Mouse (Mus musculus): Measurements from ENCODE around the gene Gm40460. TPM values are rescaled to one million over a fixed set of nuclear protein-coding genes. Genes with fewer than 3 reads are reported as not detected.
A peak's percentile ranks its signal among the peaks of the same experiment; 100 is the strongest.
"Not testable (repeated sequence)": the region's sequence is repeated elsewhere in the genome, so short reads cannot be mapped to it uniquely, and the experiment has no call there.

Gene Gm40460
- not detected in 2 replicates for polyA plus RNA-seq (2015; fragmentation: Nextera tagmentation; extraction: Ambion mirVana)

GRCm38 (mm10) chr7:142240978-142241377 lies at the start of gene Gm40460:
TSS of gene Gm40460 (minus strand) at chr7:142241078.
- peaks cover 2% of the 10 kb centered on the region; the same call in 1 of the 2 replicates for H3K9me3 ChIP-seq
- no peak within 1 kb of the TSS for H3K4me3 ChIP-seq
- H3K27ac ChIP-seq: no peak within 1 kb of the TSS
- H3K36me3 ChIP-seq: no peaks in the 10 kb centered on the region
- no peak within 1 kb of the TSS for H3K4me2 ChIP-seq (replicated peaks)
- WGBS: 11% methylated on average over 2 of the region's 2 CpGs
- no peaks in the 10 kb centered on the region for H3K27me3 ChIP-seq
- no peak for ATAC-seq (ENCODE audit: low FRiP score, low read depth)
- H3K4me1 ChIP-seq: no peaks in the 10 kb centered on the region
- H3K9ac ChIP-seq: no peak within 1 kb of the TSS

DNA sequence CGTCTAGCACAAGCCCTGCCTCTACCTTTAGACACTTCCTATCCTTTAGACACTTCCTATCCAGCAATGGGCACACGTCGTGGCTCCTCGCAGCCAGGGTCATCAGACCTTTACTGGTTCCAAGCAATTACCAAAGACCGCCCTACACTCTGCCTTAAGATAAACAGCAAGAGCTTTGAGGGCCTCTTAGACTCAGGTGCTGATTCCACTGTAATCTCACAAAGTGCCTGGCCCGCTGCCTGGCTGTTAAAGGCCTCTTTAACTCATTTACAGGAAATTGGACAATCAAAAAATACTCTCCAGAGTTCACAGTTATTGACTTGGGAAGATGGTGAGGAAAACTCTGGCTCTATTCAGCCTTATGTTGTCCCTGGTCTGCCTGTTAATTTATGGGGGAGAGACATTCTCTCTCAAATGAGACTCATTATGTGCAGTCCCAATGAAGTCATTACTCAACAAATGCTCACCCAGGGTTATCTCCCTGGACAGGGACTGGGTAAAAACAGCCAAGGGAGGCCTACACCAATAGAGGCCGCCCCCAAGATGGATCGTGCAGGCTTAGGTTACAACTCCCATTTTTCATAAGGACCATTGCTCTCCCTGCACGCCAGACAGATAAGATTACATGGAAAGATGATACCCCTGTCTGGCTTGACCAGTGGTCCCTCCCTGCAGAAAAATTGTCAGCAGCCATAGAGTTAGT lies 45.2 kb upstream of the Gm40460 start:
- not testable (repeated sequence) for H3K36me3 ChIP-seq; H3K4me2 ChIP-seq (replicated peaks); H3K9me3 ChIP-seq; ATAC-seq (ENCODE audit: low FRiP score, low read depth); H3K9ac ChIP-seq; H3K4me3 ChIP-seq; H3K27ac ChIP-seq
- H3K27me3 ChIP-seq: peaks cover 17% of the 10 kb centered on the region
- WGBS: 34% methylated on average over 9 of the region's 9 CpGs
- H3K4me1 ChIP-seq: peaks cover 15% of the 10 kb centered on the region

GRCm38 (mm10) chr7:142285130-142285835 lies 44.4 kb upstream of the Gm40460 start:
- WGBS: 12% methylated on average over 23 of the region's 23 CpGs
- Histone ChIP-seq H3K4me1 (peaks cover 15% of the 10 kb centered on the region), H3K9ac (peak overlapping the region; percentile 54), H3K4me3 (peak overlapping the region; percentile 58), H3K27me3 (peaks cover 17% of the 10 kb centered on the region), H3K36me3 (no peaks in the 10 kb centered on the region), H3K4me2 (replicated peaks) (peak overlapping the region; percentile 75), H3K27ac (no peak overlapping the region), H3K9me3 (no peaks in the 10 kb centered on the region)
- peak; percentile 29; the same call in 1 of the 2 replicates for ATAC-seq (ENCODE audit: low FRiP score, low read depth)

GRCm38 (mm10) chr7:142284615-142285080 lies 43.8 kb upstream of the Gm40460 start:
- Histone ChIP-seq H3K4me2 (replicated peaks) (peak overlapping the region; percentile 75), H3K4me3 (peak overlapping the region; percentile 58), H3K27ac (peak overlapping the region; percentile 92), H3K9ac (peak overlapping the region; percentile 77), H3K9me3 (no peaks in the 10 kb centered on the region), H3K4me1 (peaks cover 15% of the 10 kb centered on the region), H3K27me3 (peaks cover 21% of the 10 kb centered on the region), H3K36me3 (no peaks in the 10 kb centered on the region)
- under 1% methylated on average over 19 of the region's 19 CpGs for WGBS
- peak; percentile 83 for ATAC-seq (ENCODE audit: low FRiP score, low read depth)

DNA sequence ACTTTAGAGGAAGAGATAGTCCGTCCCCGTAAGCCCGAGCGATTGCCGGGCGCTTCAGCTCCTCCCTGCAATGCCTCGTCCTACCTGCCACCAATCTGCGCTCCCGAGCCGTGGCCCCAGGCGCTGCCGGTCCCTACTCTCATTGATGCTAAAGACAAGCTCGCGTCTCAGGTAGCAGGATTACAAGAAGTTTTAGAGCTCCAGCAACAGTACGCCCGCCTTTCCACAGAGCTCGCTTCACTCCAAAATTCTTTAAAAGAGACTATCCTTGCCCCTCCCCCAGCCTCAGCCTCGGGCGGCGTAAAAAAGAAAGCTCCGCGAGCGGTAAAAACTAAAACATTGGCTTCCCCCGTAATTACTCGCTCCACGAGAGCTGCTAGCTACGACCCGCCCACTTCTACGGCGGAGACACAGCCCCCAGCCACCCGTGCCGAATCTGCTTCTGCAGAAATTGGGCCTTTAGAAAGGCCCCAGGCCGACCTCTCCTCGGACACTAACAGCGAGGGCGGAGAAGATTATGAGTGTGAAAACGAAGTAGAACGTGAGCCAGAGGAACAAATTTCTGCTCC lies 43.2 kb upstream of the Gm40460 start:
- Histone ChIP-seq H3K27ac (peak overlapping the region; percentile 92), H3K9ac (peak overlapping the region; percentile 77), H3K36me3 (no peaks in the 10 kb centered on the region), H3K4me3 (peak overlapping the region; percentile 58), H3K4me2 (replicated peaks) (peak overlapping the region; percentile 75), H3K9me3 (no peaks in the 10 kb centered on the region), H3K4me1 (peaks cover 15% of the 10 kb centered on the region), H3K27me3 (peaks cover 21% of the 10 kb centered on the region)
- under 1% methylated on average over 38 of the region's 38 CpGs for WGBS
- peak; percentile 85 for ATAC-seq (ENCODE audit: low FRiP score, low read depth)

GRCm38 (mm10) chr7:142282847-142283246 lies 42.0 kb upstream of the Gm40460 start:
- 15% methylated on average over 2 of the region's 2 CpGs for WGBS
- H3K36me3 ChIP-seq; H3K9ac ChIP-seq; H3K9me3 ChIP-seq; H3K27ac ChIP-seq; ATAC-seq (ENCODE audit: low FRiP score, low read depth); H3K4me3 ChIP-seq: not testable (repeated sequence)
- Histone ChIP-seq H3K4me2 (replicated peaks) (peak overlapping the region; percentile 75), H3K27me3 (peaks cover 21% of the 10 kb centered on the region), H3K4me1 (peaks cover 15% of the 10 kb centered on the region)

GRCm38 (mm10) chr7:142279291-142279690 lies 38.4 kb upstream of the Gm40460 start:
- not testable (repeated sequence) for H3K4me3 ChIP-seq; H3K9ac ChIP-seq; ATAC-seq (ENCODE audit: low FRiP score, low read depth); H3K36me3 ChIP-seq; H3K4me1 ChIP-seq; H3K4me2 ChIP-seq (replicated peaks); H3K27ac ChIP-seq; H3K9me3 ChIP-seq
- whole genome bisulfite sequencing: 52% methylated on average over 1 of the region's 1 CpGs
- peaks cover 13% of the 10 kb centered on the region for H3K27me3 ChIP-seq

GRCm38 (mm10) chr7:142278183-142278582 lies 37.3 kb upstream of the Gm40460 start:
- WGBS: 0% methylated on average over 3 of the region's 3 CpGs
- H3K9me3 ChIP-seq; H3K27ac ChIP-seq; H3K4me1 ChIP-seq; H3K4me2 ChIP-seq (replicated peaks); H3K4me3 ChIP-seq; H3K9ac ChIP-seq; H3K36me3 ChIP-seq; ATAC-seq (ENCODE audit: low FRiP score, low read depth): not testable (repeated sequence)
- H3K27me3 ChIP-seq: peaks cover 13% of the 10 kb centered on the region

DNA sequence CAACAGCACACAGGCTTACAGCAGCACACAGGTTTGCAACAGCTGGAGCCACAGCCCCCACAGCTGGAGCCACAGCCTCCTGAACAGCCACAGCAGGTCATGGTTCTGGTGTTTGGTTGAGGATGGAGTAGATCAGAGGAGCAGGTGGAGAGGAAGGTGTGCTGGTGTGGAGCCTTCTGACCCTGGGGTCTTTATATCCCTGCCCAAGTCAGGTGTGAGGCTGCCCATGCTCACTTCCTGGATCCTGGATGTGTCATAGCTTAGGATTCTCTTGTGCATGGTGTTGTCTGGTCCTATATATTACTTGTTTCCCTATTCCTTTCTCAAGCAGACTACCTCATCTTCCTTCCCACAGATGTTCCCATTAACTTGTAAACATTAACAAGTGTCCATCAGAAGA lies 33.4 kb upstream of the Gm40460 start, which contains the start of gene Gm4559:
Gene Gm4559, minus strand, starts transcription at position 101 of the 400 bp plus-strand sequence.
- H3K4me3 ChIP-seq; H3K9me3 ChIP-seq; H3K36me3 ChIP-seq; H3K4me2 ChIP-seq (replicated peaks); H3K27ac ChIP-seq; H3K4me1 ChIP-seq; H3K27me3 ChIP-seq; ATAC-seq (ENCODE audit: low FRiP score, low read depth); H3K9ac ChIP-seq: not testable (repeated sequence)

DNA sequence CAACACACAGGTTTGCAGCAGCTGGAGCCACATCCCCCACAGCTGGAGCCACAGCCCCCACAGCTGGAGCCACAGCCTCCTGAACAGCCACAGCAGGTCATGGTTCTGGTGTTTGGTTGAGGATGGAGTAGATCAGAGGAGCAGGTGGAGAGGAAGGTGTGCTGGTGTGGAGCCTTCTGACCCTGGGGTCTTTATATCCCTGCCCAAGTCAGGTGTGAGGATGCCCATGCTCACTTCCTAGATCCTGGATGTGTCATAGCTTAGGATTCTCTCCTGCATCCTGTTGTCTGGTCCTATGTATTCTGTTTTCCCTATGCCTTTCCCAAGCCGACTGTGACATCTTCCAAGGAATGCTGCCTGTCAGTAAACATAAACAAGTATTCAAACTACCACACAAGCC lies 17.4 kb upstream of the Gm40460 start, which contains the start of gene Gm2431:
Gene Gm2431, minus strand, starts transcription at position 101 of the 400 bp plus-strand sequence.
- not testable (repeated sequence) for H3K4me2 ChIP-seq (replicated peaks); H3K9me3 ChIP-seq; H3K36me3 ChIP-seq; H3K4me3 ChIP-seq; H3K9ac ChIP-seq; H3K27ac ChIP-seq; H3K4me1 ChIP-seq; ATAC-seq (ENCODE audit: low FRiP score, low read depth); H3K27me3 ChIP-seq
- WGBS: 53% methylated on average over 1 of the region's 1 CpGs

DNA sequence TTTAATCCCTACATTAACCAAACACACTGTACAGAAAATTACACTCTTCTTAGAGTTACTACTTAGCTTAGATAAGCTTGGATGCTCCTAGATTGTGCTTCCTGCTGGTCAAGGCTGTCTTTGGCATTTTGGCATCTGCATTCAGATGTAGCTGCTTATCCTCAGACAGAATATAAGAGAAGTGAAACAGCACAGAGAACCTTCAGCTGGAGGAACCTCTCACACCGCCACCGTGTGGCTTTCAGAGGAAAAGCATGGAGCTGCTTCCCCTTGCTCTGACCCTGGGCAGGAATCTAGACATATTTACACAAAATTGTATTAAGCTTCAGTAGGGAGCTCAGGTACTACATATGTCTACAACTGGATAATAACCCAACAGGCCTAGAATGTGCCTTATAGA lies 14.6 kb upstream of the Gm40460 start:
- H3K4me2 ChIP-seq (replicated peaks): no peak overlapping the region
- no peak for ATAC-seq (ENCODE audit: low FRiP score, low read depth)
- 0% methylated on average over 2 of the region's 2 CpGs for WGBS

DNA sequence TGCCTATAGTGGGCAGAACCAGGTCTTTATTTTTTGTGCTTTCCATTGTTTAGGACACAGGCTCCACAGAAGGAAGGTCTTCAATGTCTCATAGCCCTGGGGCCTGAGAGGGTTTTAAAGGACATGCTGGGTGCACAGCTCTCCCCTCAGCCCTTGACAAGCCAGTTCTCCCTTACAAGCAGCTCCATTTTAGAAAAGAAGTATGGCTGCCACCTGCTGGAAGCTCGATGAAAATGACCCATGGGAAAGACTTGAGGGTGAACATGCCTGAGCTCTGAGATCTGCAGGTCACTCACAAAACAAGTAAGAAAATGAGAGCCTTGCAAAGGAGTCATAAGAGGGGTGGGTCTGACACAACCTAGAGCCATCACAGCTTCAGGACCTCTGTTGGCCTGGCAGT lies 8.9 kb upstream of the Gm40460 start:
- Histone ChIP-seq H3K4me1 (no peaks in the 10 kb centered on the region), H3K27ac (no peak overlapping the region), H3K4me3 (no peak overlapping the region), H3K36me3 (no peaks in the 10 kb centered on the region), H3K9ac (no peak overlapping the region), H3K4me2 (replicated peaks) (no peak overlapping the region), H3K27me3 (no peaks in the 10 kb centered on the region), H3K9me3 (no peaks in the 10 kb centered on the region)
- WGBS: 0% methylated on average over 1 of the region's 1 CpGs
- no peak for ATAC-seq (ENCODE audit: low FRiP score, low read depth)

More for the DNA sequence above, 14.6 kb upstream of the Gm40460 start:
- Histone ChIP-seq H3K27me3 (no peaks in the 10 kb centered on the region), H3K4me1 (no peaks in the 10 kb centered on the region), H3K9me3 (no peaks in the 10 kb centered on the region), H3K4me3 (no peak overlapping the region), H3K9ac (no peak overlapping the region), H3K27ac (no peak overlapping the region), H3K36me3 (no peaks in the 10 kb centered on the region)
